Mouse (Mus musculus): ENCODE results near the gene Tas2r108. TPM values are rescaled to one million over a fixed set of nuclear protein-coding genes. Genes with fewer than 3 reads are reported as not detected.

Tas2r108 gene
- not detected in 2 replicates for polyA plus RNA-seq (2014; fragmentation: Nextera tagmentation; extraction: Ambion mirVana)

GRCm38 (mm10) chr6:40493229-40493628, at the start of gene Tas2r108:
Gene Tas2r108 (plus strand): TSS chr6:40493529.
- Histone ChIP-seq H3K27me3 (replicated peaks; ENCODE audit: control insufficient read depth, insufficient read depth, low read length) (no peaks in the 10 kb centered on the region), H3K4me2 (no peak within 1 kb of the TSS), H3K4me3 (ENCODE audit: low read depth, low read length) (no peak within 1 kb of the TSS), H3K9me3 (ENCODE audit: control insufficient read depth, low read length) (no peaks in the 10 kb centered on the region), H3K9ac (ENCODE audit: low read depth, low read length) (no peak within 1 kb of the TSS), H3K4me1 (replicated peaks; ENCODE audit: control insufficient read depth, insufficient read depth, low read length) (no peaks in the 10 kb centered on the region), H3K36me3 (ENCODE audit: control insufficient read depth, insufficient read depth, low read length) (no peaks in the 10 kb centered on the region), H3K27ac (ENCODE audit: low read depth, low read length) (no peak within 1 kb of the TSS)
- ATAC-seq (replicated peaks; ENCODE audit: low FRiP score) (no peak), DNase-seq (ENCODE audit: low spot score) (no peak)
- WGBS: 90% methylated on average over 3 of the region's 3 CpGs

- H3K4me1 ChIP-seq (replicated peaks; ENCODE audit: control insufficient read depth, insufficient read depth, low read length): no peaks in the 10 kb centered on the region
- H3K27me3 ChIP-seq (replicated peaks; ENCODE audit: control insufficient read depth, insufficient read depth, low read length): no peaks in the 10 kb centered on the region; the same call in 1 of the 2 replicates
- H3K27ac ChIP-seq (ENCODE audit: low read depth, low read length): no peak overlapping the region
- no peaks in the 10 kb centered on the region for H3K9me3 ChIP-seq (ENCODE audit: control insufficient read depth, low read length)
- DNase-seq (ENCODE audit: low spot score) (no peak), ATAC-seq (replicated peaks; ENCODE audit: low FRiP score) (no peak)
- no peak overlapping the region for H3K4me3 ChIP-seq (ENCODE audit: low read depth, low read length)
- H3K36me3 ChIP-seq (ENCODE audit: control insufficient read depth, insufficient read depth, low read length): no peaks in the 10 kb centered on the region
- no peak overlapping the region for H3K9ac ChIP-seq (ENCODE audit: low read depth, low read length)
- no peak overlapping the region for H3K4me2 ChIP-seq
Measured at GRCm38 (mm10) chr6:40448626-40449025, 44.7 kb upstream of the Tas2r108 start.

- no peak for DNase-seq (ENCODE audit: low spot score)
- Histone ChIP-seq H3K36me3 (ENCODE audit: control insufficient read depth, insufficient read depth, low read length) (no peaks in the 10 kb centered on the region), H3K9ac (ENCODE audit: low read depth, low read length) (no peak overlapping the region), H3K4me3 (ENCODE audit: low read depth, low read length) (no peak overlapping the region), H3K4me1 (replicated peaks; ENCODE audit: control insufficient read depth, insufficient read depth, low read length) (no peaks in the 10 kb centered on the region), H3K9me3 (ENCODE audit: control insufficient read depth, low read length) (no peaks in the 10 kb centered on the region), H3K27ac (ENCODE audit: low read depth, low read length) (no peak overlapping the region), H3K4me2 (no peak overlapping the region), H3K27me3 (replicated peaks; ENCODE audit: control insufficient read depth, insufficient read depth, low read length) (no peaks in the 10 kb centered on the region)
- 24% methylated on average over 7 of the region's 7 CpGs for WGBS
- ATAC-seq (replicated peaks; ENCODE audit: low FRiP score): no peak
Measured at GRCm38 (mm10) chr6:40454436-40455041, 38.8 kb upstream of the Tas2r108 start.

GRCm38 (mm10) chr6:40465710-40466109, 27.6 kb upstream of the Tas2r108 start:
- 53% methylated on average over 6 of the region's 6 CpGs for WGBS
- Histone ChIP-seq H3K27ac (ENCODE audit: low read depth, low read length) (no peak overlapping the region), H3K27me3 (replicated peaks; ENCODE audit: control insufficient read depth, insufficient read depth, low read length) (no peaks in the 10 kb centered on the region), H3K4me3 (ENCODE audit: low read depth, low read length) (no peak overlapping the region), H3K36me3 (ENCODE audit: control insufficient read depth, insufficient read depth, low read length) (no peaks in the 10 kb centered on the region), H3K9me3 (ENCODE audit: control insufficient read depth, low read length) (no peaks in the 10 kb centered on the region), H3K4me2 (no peak overlapping the region), H3K9ac (ENCODE audit: low read depth, low read length) (no peak overlapping the region), H3K4me1 (replicated peaks; ENCODE audit: control insufficient read depth, insufficient read depth, low read length) (no peaks in the 10 kb centered on the region)
- DNase-seq (ENCODE audit: low spot score): no peak
- ATAC-seq (replicated peaks; ENCODE audit: low FRiP score): no peak

GRCm38 (mm10) chr6:40470916-40471719, 22.2 kb upstream of the Tas2r108 start, which contains the start of gene Ssbp1:
Gene Ssbp1 (plus strand): TSS chr6:40471352.
- Histone ChIP-seq H3K4me1 (replicated peaks; ENCODE audit: control insufficient read depth, insufficient read depth, low read length) (no peaks in the 10 kb centered on the region; the same call in 1 of the 2 replicates), H3K27me3 (replicated peaks; ENCODE audit: control insufficient read depth, insufficient read depth, low read length) (no peaks in the 10 kb centered on the region), H3K4me3 (ENCODE audit: low read depth, low read length) (peak within 1 kb of the TSS; percentile 82), H3K9ac (ENCODE audit: low read depth, low read length) (peak within 1 kb of the TSS; percentile 87), H3K36me3 (ENCODE audit: control insufficient read depth, insufficient read depth, low read length) (peaks cover 16% of the 10 kb centered on the region), H3K4me2 (peak within 1 kb of the TSS; percentile 87), H3K9me3 (ENCODE audit: control insufficient read depth, low read length) (no peaks in the 10 kb centered on the region), H3K27ac (ENCODE audit: low read depth, low read length) (peak within 1 kb of the TSS; percentile 87)
- peak; percentile 96 for ATAC-seq (replicated peaks; ENCODE audit: low FRiP score)
- WGBS: under 1% methylated on average over 54 of the region's 54 CpGs
- DNase-seq (ENCODE audit: low spot score): peak; percentile 91

GRCm38 (mm10) chr6:40471720-40472010, 21.7 kb upstream of the Tas2r108 start:
- Histone ChIP-seq H3K9me3 (ENCODE audit: control insufficient read depth, low read length) (no peaks in the 10 kb centered on the region), H3K27me3 (replicated peaks; ENCODE audit: control insufficient read depth, insufficient read depth, low read length) (no peaks in the 10 kb centered on the region), H3K9ac (ENCODE audit: low read depth, low read length) (peak overlapping the region; percentile 87), H3K4me1 (replicated peaks; ENCODE audit: control insufficient read depth, insufficient read depth, low read length) (no peaks in the 10 kb centered on the region; the same call in 1 of the 2 replicates), H3K4me2 (peak overlapping the region; percentile 87), H3K27ac (ENCODE audit: low read depth, low read length) (peak overlapping the region; percentile 87), H3K36me3 (ENCODE audit: control insufficient read depth, insufficient read depth, low read length) (peaks cover 16% of the 10 kb centered on the region), H3K4me3 (ENCODE audit: low read depth, low read length) (peak overlapping the region; percentile 82)
- no peak for DNase-seq (ENCODE audit: low spot score)
- 1% methylated on average over 7 of the region's 7 CpGs for WGBS
- ATAC-seq (replicated peaks; ENCODE audit: low FRiP score): no peak

- H3K27ac ChIP-seq (ENCODE audit: low read depth, low read length): no peak overlapping the region
- peaks cover 33% of the 10 kb centered on the region for H3K36me3 ChIP-seq (ENCODE audit: control insufficient read depth, insufficient read depth, low read length)
- no peaks in the 10 kb centered on the region for H3K27me3 ChIP-seq (replicated peaks; ENCODE audit: control insufficient read depth, insufficient read depth, low read length)
- no peak overlapping the region for H3K9ac ChIP-seq (ENCODE audit: low read depth, low read length)
- no peak overlapping the region for H3K4me3 ChIP-seq (ENCODE audit: low read depth, low read length)
- no peak for DNase-seq (ENCODE audit: low spot score)
- H3K9me3 ChIP-seq (ENCODE audit: control insufficient read depth, low read length): no peaks in the 10 kb centered on the region
- no peaks in the 10 kb centered on the region; the same call in 1 of the 2 replicates for H3K4me1 ChIP-seq (replicated peaks; ENCODE audit: control insufficient read depth, insufficient read depth, low read length)
- no peak for ATAC-seq (replicated peaks; ENCODE audit: low FRiP score)
- WGBS: 84% methylated on average over 4 of the region's 4 CpGs
- no peak overlapping the region for H3K4me2 ChIP-seq
Measured at GRCm38 (mm10) chr6:40476132-40476531, 17.2 kb upstream of the Tas2r108 start.

GRCm38 (mm10) chr6:40479705-40480104, 13.6 kb upstream of the Tas2r108 start:
- WGBS: 83% methylated on average over 1 of the region's 1 CpGs
- H3K36me3 ChIP-seq (ENCODE audit: control insufficient read depth, insufficient read depth, low read length): peaks cover 37% of the 10 kb centered on the region
- H3K9ac ChIP-seq (ENCODE audit: low read depth, low read length): no peak overlapping the region
- no peak for DNase-seq (ENCODE audit: low spot score)
- H3K9me3 ChIP-seq (ENCODE audit: control insufficient read depth, low read length): no peaks in the 10 kb centered on the region
- no peak for ATAC-seq (replicated peaks; ENCODE audit: low FRiP score)
- no peaks in the 10 kb centered on the region for H3K27me3 ChIP-seq (replicated peaks; ENCODE audit: control insufficient read depth, insufficient read depth, low read length)
- no peak overlapping the region for H3K4me2 ChIP-seq
- H3K4me1 ChIP-seq (replicated peaks; ENCODE audit: control insufficient read depth, insufficient read depth, low read length): no peaks in the 10 kb centered on the region
- H3K27ac ChIP-seq (ENCODE audit: low read depth, low read length): no peak overlapping the region
- no peak overlapping the region for H3K4me3 ChIP-seq (ENCODE audit: low read depth, low read length)

GRCm38 (mm10) chr6:40482318-40482717, 11.0 kb upstream of the Tas2r108 start:
- WGBS: 90% methylated on average over 5 of the region's 5 CpGs
- Histone ChIP-seq H3K9me3 (ENCODE audit: control insufficient read depth, low read length) (no peaks in the 10 kb centered on the region), H3K36me3 (ENCODE audit: control insufficient read depth, insufficient read depth, low read length) (peaks cover 27% of the 10 kb centered on the region)

More at GRCm38 (mm10) chr6:40482318-40482717, 11.0 kb upstream of the Tas2r108 start:
- ATAC-seq (replicated peaks; ENCODE audit: low FRiP score): no peak
- Histone ChIP-seq H3K4me2 (no peak overlapping the region), H3K4me1 (replicated peaks; ENCODE audit: control insufficient read depth, insufficient read depth, low read length) (no peaks in the 10 kb centered on the region), H3K27ac (ENCODE audit: low read depth, low read length) (no peak overlapping the region), H3K9ac (ENCODE audit: low read depth, low read length) (no peak overlapping the region), H3K27me3 (replicated peaks; ENCODE audit: control insufficient read depth, insufficient read depth, low read length) (no peaks in the 10 kb centered on the region), H3K4me3 (ENCODE audit: low read depth, low read length) (no peak overlapping the region)
- DNase-seq (ENCODE audit: low spot score): no peak
